Mouse (Mus musculus): Measurements from ENCODE around the gene Rad17. TPM values are rescaled to one million over a fixed set of nuclear protein-coding genes. Genes with fewer than 3 reads are reported as not detected.

Gene Rad17
- polyA plus RNA-seq, 1 experiment from 2014 or later = 29.9 TPM

DNA sequence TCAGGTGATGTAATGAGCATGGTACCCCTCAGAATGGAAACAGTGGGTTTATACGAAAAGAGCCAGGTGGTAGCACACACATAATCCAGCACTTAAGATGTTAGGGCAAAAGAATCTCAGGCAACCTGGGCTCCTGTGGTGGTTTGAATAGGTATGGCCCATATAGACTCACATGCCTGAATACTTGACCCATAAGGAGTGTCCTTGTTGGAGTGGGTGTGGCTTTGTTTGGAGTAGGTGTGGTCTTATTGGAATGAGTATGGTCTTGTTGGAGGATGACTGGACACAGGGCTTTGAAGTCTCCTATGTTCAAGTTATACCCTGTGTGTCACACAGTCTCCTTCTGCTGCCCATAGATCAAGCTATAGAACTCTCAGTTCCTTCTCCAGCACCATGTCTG lies 82.5 kb downstream of the Rad17 start:
- Histone ChIP-seq H3K27me3 (ENCODE audit: control insufficient read depth, insufficient read depth, low read length) (no peaks in the 10 kb centered on the region), H3K4me3 (ENCODE audit: low read depth, low read length) (no peak overlapping the region), H3K4me2 (replicated peaks; ENCODE audit: low read depth, low read length) (no peak overlapping the region), H3K9ac (ENCODE audit: low read depth, low read length) (no peak overlapping the region), H3K9me3 (ENCODE audit: control insufficient read depth, low read length) (no peaks in the 10 kb centered on the region), H3K36me3 (ENCODE audit: control insufficient read depth, insufficient read depth, low read length) (no peaks in the 10 kb centered on the region), H3K4me1 (replicated peaks; ENCODE audit: control insufficient read depth, insufficient read depth, low read length) (no peaks in the 10 kb centered on the region), H3K27ac (ENCODE audit: low read depth, low read length) (no peak overlapping the region)
- DNase-seq (ENCODE audit: low spot score) = no peak
- no peak for ATAC-seq (ENCODE audit: low FRiP score)
- 96% methylated on average over 1 of the region's 1 CpGs for WGBS

Other genes with a start within 250 kb of the Rad17 start
- gene Naip1, start 198.2 kb downstream of the Rad17 start, polyA plus RNA-seq (2014; fragmentation: Nextera tagmentation; extraction: Ambion mirVana) = not detected in 2 replicates
- gene Gtf2h2, start 158.5 kb downstream of the Rad17 start, polyA plus RNA-seq (2014; fragmentation: Nextera tagmentation; extraction: Ambion mirVana) = 89.2 and 97.7 TPM in 2 replicates
- gene Ocln, start 98.3 kb downstream of the Rad17 start, polyA plus RNA-seq (2014; fragmentation: Nextera tagmentation; extraction: Ambion mirVana) = 5.8 TPM in 2 replicates
- gene Marveld2, start 34.1 kb downstream of the Rad17 start, polyA plus RNA-seq (2014; fragmentation: Nextera tagmentation; extraction: Ambion mirVana) = 2.8 and 3.1 TPM in 2 replicates
- 315 and 356 TPM in 2 replicates for gene Ak6, start 72 bp downstream of the Rad17 start, polyA plus RNA-seq (2014; fragmentation: Nextera tagmentation; extraction: Ambion mirVana)
- 22.4 and 22.6 TPM in 2 replicates for gene Taf9, start 528 bp upstream of the Rad17 start, polyA plus RNA-seq (2014; fragmentation: Nextera tagmentation; extraction: Ambion mirVana)
- gene Ccdc125, start 18.7 kb upstream of the Rad17 start, polyA plus RNA-seq (2014; fragmentation: Nextera tagmentation; extraction: Ambion mirVana) = 2.6 and 2.7 TPM in 2 replicates
- 78.0 TPM in 2 replicates for gene Cdk7, start 79.9 kb upstream of the Rad17 start, polyA plus RNA-seq (2014; fragmentation: Nextera tagmentation; extraction: Ambion mirVana)
- gene Mrps36, start 93.6 kb upstream of the Rad17 start, polyA plus RNA-seq (2014; fragmentation: Nextera tagmentation; extraction: Ambion mirVana) = 135 and 139 TPM in 2 replicates
- 46.6 and 48.0 TPM in 2 replicates for gene Cenph, start 124.8 kb upstream of the Rad17 start, polyA plus RNA-seq (2014; fragmentation: Nextera tagmentation; extraction: Ambion mirVana)
- gene Ccnb1, start 135.5 kb upstream of the Rad17 start, polyA plus RNA-seq (2014; fragmentation: Nextera tagmentation; extraction: Ambion mirVana) = 322 and 345 TPM in 2 replicates
- 46.0 and 51.3 TPM in 2 replicates for gene Slc30a5, start 182.4 kb upstream of the Rad17 start, polyA plus RNA-seq (2014; fragmentation: Nextera tagmentation; extraction: Ambion mirVana)